Mouse (Mus musculus) liver, adult (tissue): ENCODE results near the gene Kcnab2.

Experiments
- GATA4 ChIP-seq: IDR thresholded peaks from 2 replicates; pipeline ENCODE4 v1.6.1; 2014; ENCODE audit warnings: mild to moderate bottlenecking, low read length; ENCODE audit not compliant: insufficient replicate concordance

The Kcnab2 gene

DNA sequence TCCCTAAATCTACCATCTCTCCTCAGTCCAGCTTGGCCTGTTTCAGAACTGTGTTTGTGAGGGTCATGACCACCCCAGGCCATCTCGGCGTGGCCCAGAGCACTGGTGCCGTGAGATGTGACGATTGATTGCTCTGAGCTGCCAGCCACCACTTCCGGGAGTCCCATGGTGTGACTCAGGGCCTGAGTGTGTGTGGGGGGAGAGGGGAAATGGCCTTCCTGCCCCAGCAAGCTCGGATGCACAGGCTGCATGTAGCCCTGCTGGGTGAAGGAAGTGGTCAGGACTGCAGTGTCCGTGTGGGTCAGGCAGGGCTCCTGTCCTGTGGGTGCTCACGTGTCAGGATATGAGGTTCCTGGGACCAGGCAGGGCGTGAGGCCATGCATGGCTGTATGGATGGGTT is 115.5 kb downstream of the Kcnab2 start:
- TF ChIP-seq GATA4: no peak

DNA sequence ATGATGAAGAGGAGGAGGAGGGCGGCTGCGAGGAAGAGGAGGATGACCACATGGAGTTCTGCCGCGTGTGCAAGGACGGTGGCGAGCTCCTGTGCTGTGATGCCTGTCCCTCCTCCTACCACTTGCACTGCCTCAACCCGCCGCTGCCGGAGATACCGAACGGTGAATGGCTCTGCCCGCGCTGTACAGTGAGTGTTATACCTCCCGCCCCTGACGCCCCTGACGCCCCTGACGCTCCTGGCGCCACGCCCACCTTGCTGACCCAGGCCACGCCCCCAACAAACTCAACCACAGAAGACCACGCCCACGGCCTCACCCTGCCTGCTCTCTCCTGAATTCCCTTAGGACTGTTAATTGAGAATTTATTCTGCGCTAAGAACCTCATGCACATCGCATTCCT is 116.8 kb downstream of the Kcnab2 start:
- TF ChIP-seq GATA4: no peak

DNA sequence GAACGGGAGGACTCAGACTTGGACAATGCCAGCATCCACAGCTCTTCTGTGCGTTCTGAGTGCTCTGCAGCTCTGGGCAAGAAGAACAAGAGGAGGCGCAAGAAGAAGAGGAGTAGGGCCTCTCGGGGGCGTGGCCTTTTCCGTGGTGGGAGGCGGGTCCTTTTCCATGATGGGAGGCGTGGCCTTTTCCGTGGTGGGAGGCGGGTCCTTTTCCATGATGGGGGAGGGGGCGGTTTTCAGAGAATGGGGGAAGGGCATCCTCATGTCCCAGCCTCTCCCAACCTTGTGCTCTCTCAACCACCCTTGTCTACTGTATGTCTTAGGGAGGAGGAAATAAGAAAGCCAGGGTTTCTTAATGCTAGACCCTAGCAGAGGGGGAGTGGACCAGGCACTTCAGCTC is 118.0 kb downstream of the Kcnab2 start:
- no peak for TF ChIP-seq GATA4

GRCm38 (mm10) chr4:152355672-152356071 is 122.0 kb downstream of the Kcnab2 start:
- no peak for TF ChIP-seq GATA4

- TF ChIP-seq GATA4: no peak
These were observed 123.6 kb downstream of the Kcnab2 start for GRCm38 (mm10) chr4:152353886-152354637.

GRCm38 (mm10) chr4:152351422-152352305 is 126.0 kb downstream of the Kcnab2 start:
- TF ChIP-seq GATA4: no peak

DNA sequence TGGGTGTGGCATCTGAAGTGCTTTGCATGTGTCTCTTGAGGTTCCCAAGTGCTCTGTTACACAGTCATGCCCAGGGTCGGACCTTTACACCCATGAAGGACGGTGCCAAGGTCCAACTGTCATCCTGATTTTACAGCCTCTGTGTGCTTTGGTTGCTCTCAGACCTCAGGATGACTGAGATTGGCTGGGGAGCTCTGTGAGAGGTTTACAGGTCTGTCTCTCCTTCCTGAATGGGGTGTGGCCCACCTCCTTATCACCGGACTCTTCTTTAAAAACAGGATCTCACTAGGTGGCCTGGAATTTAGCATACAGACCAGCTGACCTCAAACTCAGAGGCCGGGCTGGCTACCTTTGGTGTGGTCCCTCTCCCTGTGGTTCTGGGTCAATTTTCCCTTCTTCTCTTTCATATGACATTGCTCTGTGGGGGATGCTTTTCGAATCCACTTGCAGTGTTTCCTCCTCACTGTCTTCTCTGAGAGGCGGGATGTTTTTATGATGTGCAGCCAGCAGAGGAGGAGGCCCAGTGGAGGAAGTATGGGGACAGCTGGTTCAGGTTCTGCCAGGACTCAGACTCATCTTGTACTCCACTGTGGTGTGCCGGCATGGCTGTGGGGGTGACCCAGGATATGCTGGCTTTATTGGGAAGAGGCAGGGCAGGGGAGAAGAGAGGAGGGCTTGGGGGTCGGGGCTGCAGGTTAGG is 126.8 kb downstream of the Kcnab2 start:
- TF ChIP-seq GATA4: no peak

GRCm38 (mm10) chr4:152349837-152350381 is 127.8 kb downstream of the Kcnab2 start:
- no peak for TF ChIP-seq GATA4

GRCm38 (mm10) chr4:152345120-152345889 is 132.4 kb downstream of the Kcnab2 start:
- TF ChIP-seq GATA4: no peak

DNA sequence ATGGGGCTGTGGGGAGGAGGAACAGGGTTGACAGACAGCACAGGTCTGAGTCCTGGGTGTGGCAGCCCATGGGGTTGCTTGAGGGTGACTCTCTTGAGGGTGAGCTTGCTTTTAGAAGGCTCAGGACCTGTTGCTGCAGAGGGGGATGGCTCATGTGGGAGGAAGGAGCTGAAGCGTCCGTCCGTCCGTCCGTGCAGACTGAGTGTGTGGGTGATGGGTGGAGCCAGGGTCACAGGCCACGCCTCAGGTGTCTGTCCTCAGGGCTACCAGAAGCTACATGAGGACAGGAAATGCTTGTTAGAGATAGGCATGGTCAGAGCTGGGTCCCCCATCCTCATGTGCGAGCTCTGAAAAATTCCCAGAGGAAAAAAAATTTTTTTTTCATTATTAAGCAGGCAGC is 133.0 kb downstream of the Kcnab2 start:
- no peak for TF ChIP-seq GATA4

DNA sequence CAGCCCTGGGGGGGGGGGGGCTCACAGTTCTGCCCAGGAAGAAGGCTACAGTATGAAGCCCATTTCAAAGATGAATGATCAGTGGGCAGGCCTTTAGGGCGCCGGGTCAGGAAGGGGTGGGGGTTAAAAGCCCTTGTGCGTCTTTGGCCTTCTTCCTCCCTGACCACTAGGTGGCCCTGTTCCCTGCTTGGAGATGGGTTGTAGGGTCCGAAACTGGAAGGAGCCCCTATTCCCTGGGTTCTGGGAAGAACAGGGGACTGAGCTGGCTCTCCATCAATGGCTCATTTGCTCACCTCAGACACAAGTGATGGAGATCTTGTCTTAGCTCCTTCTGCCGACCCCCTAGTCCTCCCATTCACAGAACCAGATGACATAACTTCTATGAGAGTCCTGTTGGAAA is 134.4 kb downstream of the Kcnab2 start:
- no peak for TF ChIP-seq GATA4
